Mouse (Mus musculus) hindbrain, embryonic 16.5 days (tissue): ENCODE data around the gene Rbp2. TPM values are rescaled to one million over a fixed set of nuclear protein-coding genes. Genes with fewer than 3 reads are reported as not detected.

Experiments
- ATAC-seq: fragments of 200-750 bp; cut with Nextera tagmentation; 2 replicates; pipeline ENCODE4 v1.8.0; 2017; ENCODE audit warnings: moderate TSS enrichment, moderate library complexity
- H3K27ac ChIP-seq: fragments of 300-500 bp; sonication (generic); 2 replicates; pipeline ENCODE4 v1.5.1; 2014; ENCODE audit warnings: low read depth, mild to moderate bottlenecking, control low read depth, low read length, moderate library complexity
- H3K27me3 ChIP-seq: fragments of 300-500 bp; sonication (generic); replicated peaks from 2 replicates; pipeline ENCODE4 v1.6.1; 2014; ENCODE audit warnings: low read length; ENCODE audit not compliant: control insufficient read depth, insufficient read depth
- H3K36me3 ChIP-seq: fragments of 300-500 bp; sonication (generic); 2 replicates; pipeline ENCODE4 v1.6.1; 2014; ENCODE audit warnings: mild to moderate bottlenecking, low read length, moderate library complexity, mixed read lengths; ENCODE audit not compliant: control insufficient read depth, insufficient read depth
- H3K4me1 ChIP-seq: fragments of 300-500 bp; sonication (generic); 2 replicates; pipeline ENCODE4 v1.6.1; 2014; ENCODE audit warnings: low read depth, low read length; ENCODE audit not compliant: control insufficient read depth, insufficient read depth
- H3K4me2 ChIP-seq: fragments of 300-500 bp; sonication (generic); 2 replicates; pipeline ENCODE4 v1.6.1; 2014; ENCODE audit warnings: mild to moderate bottlenecking, low read length, control low read depth, moderate library complexity
- H3K4me3 ChIP-seq: fragments of 300-500 bp; sonication (generic); 2 replicates; pipeline ENCODE4 v1.5.1; 2014; ENCODE audit warnings: mild to moderate bottlenecking, low read length, control low read depth, moderate library complexity
- H3K9ac ChIP-seq: fragments of 300-500 bp; sonication (generic); 2 replicates; pipeline ENCODE4 v1.6.1; 2014; ENCODE audit warnings: low read depth, mild to moderate bottlenecking, control low read depth, low read length, moderate library complexity
- H3K9me3 ChIP-seq: fragments of 300-500 bp; sonication (generic); 2 replicates; pipeline ENCODE4 v1.6.1; 2014; ENCODE audit warnings: mild to moderate bottlenecking, low read length, moderate library complexity; ENCODE audit not compliant: control insufficient read depth
- WGBS: fragments of 180-500 bp; shearing (Covaris S2); extraction: QIAGEN DNeasy Blood & Tissue Kit; methylation state at CpG from one replicate; pipeline ENCODE4 v1.1.7; 2014; 5-methylcytosine and 5-hydroxymethylcytosine counted together
- polyA plus RNA-seq: library from polyadenylated mRNA; unstranded; fragments of >200 nt; fragmentation: Nextera tagmentation; extraction: Ambion mirVana; gene quantifications from 2 replicates; pipeline ENCODE4 v1.2.1, GENCODE M21; 2015

Gene Rbp2
- polyA plus RNA-seq, 1 experiment from 2014 or later: 0.98 TPM

- 78% methylated on average over 7 of the region's 7 CpGs for WGBS
- H3K9ac ChIP-seq: no peak overlapping the region
- H3K27ac ChIP-seq: no peak overlapping the region
- H3K9me3 ChIP-seq: no peaks in the 10 kb centered on the region
- H3K36me3 ChIP-seq: no peaks in the 10 kb centered on the region
- H3K4me2 ChIP-seq: no peak overlapping the region
- ATAC-seq: no peak
- no peaks in the 10 kb centered on the region for H3K4me1 ChIP-seq
- no peak overlapping the region for H3K4me3 ChIP-seq
- H3K27me3 ChIP-seq: no peaks in the 10 kb centered on the region
These were observed 895 bp upstream of the Rbp2 start for GRCm38 (mm10) chr9:98485020-98485419.

GRCm38 (mm10) chr9:98487273-98487672 is 1.4 kb downstream of the Rbp2 start:
- no peak overlapping the region for H3K4me3 ChIP-seq
- ATAC-seq: no peak
- H3K4me2 ChIP-seq: no peak overlapping the region
- 75% methylated on average over 6 of the region's 6 CpGs for WGBS
- no peaks in the 10 kb centered on the region for H3K4me1 ChIP-seq
- no peaks in the 10 kb centered on the region for H3K36me3 ChIP-seq
- no peaks in the 10 kb centered on the region for H3K27me3 ChIP-seq
- H3K9ac ChIP-seq: no peak overlapping the region
- H3K9me3 ChIP-seq: no peaks in the 10 kb centered on the region
- no peak overlapping the region for H3K27ac ChIP-seq

GRCm38 (mm10) chr9:98489532-98489931 is 3.6 kb downstream of the Rbp2 start:
- H3K27ac ChIP-seq: no peak overlapping the region
- H3K27me3 ChIP-seq: no peaks in the 10 kb centered on the region
- H3K9ac ChIP-seq: no peak overlapping the region
- H3K9me3 ChIP-seq: no peaks in the 10 kb centered on the region
- 75% methylated on average over 4 of the region's 4 CpGs for WGBS
- ATAC-seq: no peak
- no peaks in the 10 kb centered on the region for H3K36me3 ChIP-seq
- no peak overlapping the region for H3K4me2 ChIP-seq
- H3K4me3 ChIP-seq: no peak overlapping the region
- no peaks in the 10 kb centered on the region for H3K4me1 ChIP-seq

GRCm38 (mm10) chr9:98490128-98490527 is 4.2 kb downstream of the Rbp2 start:
- no peak overlapping the region for H3K9ac ChIP-seq
- no peaks in the 10 kb centered on the region for H3K9me3 ChIP-seq
- H3K27ac ChIP-seq: no peak overlapping the region
- 56% methylated on average over 4 of the region's 4 CpGs for WGBS
- no peak for ATAC-seq
- no peaks in the 10 kb centered on the region for H3K4me1 ChIP-seq
- H3K4me3 ChIP-seq: no peak overlapping the region
- no peaks in the 10 kb centered on the region for H3K27me3 ChIP-seq
- H3K4me2 ChIP-seq: no peak overlapping the region
- no peaks in the 10 kb centered on the region for H3K36me3 ChIP-seq

- 77% methylated on average over 5 of the region's 5 CpGs for WGBS
- Histone ChIP-seq H3K9me3 (no peaks in the 10 kb centered on the region), H3K4me3 (no peak overlapping the region), H3K27me3 (no peaks in the 10 kb centered on the region), H3K4me2 (no peak overlapping the region), H3K4me1 (no peaks in the 10 kb centered on the region), H3K9ac (no peak overlapping the region), H3K36me3 (no peaks in the 10 kb centered on the region), H3K27ac (no peak overlapping the region)
- ATAC-seq: no peak
These were observed 5.2 kb downstream of the Rbp2 start for GRCm38 (mm10) chr9:98491071-98491470.

GRCm38 (mm10) chr9:98492212-98492611 is 6.3 kb downstream of the Rbp2 start:
- Histone ChIP-seq H3K4me1 (peaks cover 1% of the 10 kb centered on the region; the same call in 1 of the 2 replicates), H3K9ac (no peak overlapping the region), H3K4me3 (no peak overlapping the region), H3K4me2 (no peak overlapping the region), H3K9me3 (no peaks in the 10 kb centered on the region), H3K27me3 (no peaks in the 10 kb centered on the region), H3K36me3 (no peaks in the 10 kb centered on the region), H3K27ac (no peak overlapping the region)
- no peak for ATAC-seq
- WGBS: 94% methylated on average over 5 of the region's 5 CpGs

GRCm38 (mm10) chr9:98492821-98493220 is 6.9 kb downstream of the Rbp2 start:
- H3K4me1 ChIP-seq: peaks cover 6% of the 10 kb centered on the region; the same call in 1 of the 2 replicates
- H3K4me3 ChIP-seq: no peak overlapping the region
- no peaks in the 10 kb centered on the region for H3K36me3 ChIP-seq
- ATAC-seq: no peak
- H3K9me3 ChIP-seq: no peaks in the 10 kb centered on the region
- no peak overlapping the region for H3K27ac ChIP-seq
- no peak overlapping the region for H3K9ac ChIP-seq
- WGBS: 85% methylated on average over 1 of the region's 1 CpGs
- no peaks in the 10 kb centered on the region for H3K27me3 ChIP-seq
- no peak overlapping the region for H3K4me2 ChIP-seq

GRCm38 (mm10) chr9:98497157-98497556 is 11.2 kb downstream of the Rbp2 start:
- peak overlapping the region; percentile 29; the same call in 1 of the 2 replicates for H3K27ac ChIP-seq
- 28% methylated on average over 7 of the region's 7 CpGs for WGBS
- H3K4me1 ChIP-seq: peaks cover 6% of the 10 kb centered on the region; the same call in 1 of the 2 replicates
- no peaks in the 10 kb centered on the region for H3K9me3 ChIP-seq
- no peaks in the 10 kb centered on the region for H3K27me3 ChIP-seq
- H3K36me3 ChIP-seq: no peaks in the 10 kb centered on the region
- H3K4me3 ChIP-seq: no peak overlapping the region
- peak; percentile 67 for ATAC-seq
- 0 out of 2 replicates have a peak overlapping the region, but pooled peaks have one; percentile 1 for H3K9ac ChIP-seq
- no peak overlapping the region for H3K4me2 ChIP-seq

GRCm38 (mm10) chr9:98497990-98498389 is 12.1 kb downstream of the Rbp2 start:
- no peak overlapping the region for H3K9ac ChIP-seq
- no peaks in the 10 kb centered on the region for H3K9me3 ChIP-seq
- H3K4me3 ChIP-seq: no peak overlapping the region
- 45% methylated on average over 6 of the region's 6 CpGs for WGBS
- no peak for ATAC-seq
- H3K27me3 ChIP-seq: no peaks in the 10 kb centered on the region
- H3K4me2 ChIP-seq: no peak overlapping the region
- peaks cover 6% of the 10 kb centered on the region; the same call in 1 of the 2 replicates for H3K4me1 ChIP-seq
- H3K27ac ChIP-seq: no peak overlapping the region
- H3K36me3 ChIP-seq: no peaks in the 10 kb centered on the region
